Mouse (Mus musculus) left cerebral cortex, adult 2 months (tissue): ENCODE results near the gene Sccpdh. TPM values are rescaled to one million over a fixed set of nuclear protein-coding genes. Genes with fewer than 3 reads are reported as not detected.

ENCODE experiments used
- DNase-seq, 2 experiments: peaks; one replicate each; pipeline ENCODE4 v3.0.0; 2021 to 2022; ENCODE audit warnings: low spot score in 2 of 2, mixed read lengths in 1 of 2; ENCODE audit errors: extremely low spot score in 1 of 2
- H3K27ac ChIP-seq: fragments of 200-600 bp; 2 replicates; pipeline ENCODE4 v1.8.1; 2022
- H3K4me3 ChIP-seq: fragments of 200-600 bp; 2 replicates; pipeline ENCODE4 v1.8.1; 2022
- CTCF ChIP-seq: fragments of 200-600 bp; IDR thresholded peaks from 2 replicates; pipeline ENCODE4 v1.8.1; 2022; ENCODE audit warnings: antibody characterized with exemption, mild to moderate bottlenecking, moderate library complexity
- intact Hi-C: fragments of 180-260 bp; cut with DNase I; formaldehyde crosslinking; loops from one replicate; pipeline ENCODE4 v1.15.1; 2025
- long read RNA-seq, 2 experiments: library from polyadenylated mRNA; stranded (forward); transcript quantifications; one replicate each; pipeline ENCODE4 v2.0.0; 2021; ENCODE audit warnings: borderline mapping rate in 2 of 2
- total RNA-seq, 2 experiments: library from RNA; stranded (reverse); gene quantifications; 2 replicates each; pipeline ENCODE4 v1.2.3; 2021

The Sccpdh gene
- total RNA-seq: 10 to 100 TPM; 49.8 to 56.5 TPM
- long read RNA-seq, experiment 1, transcript Sccpdh-201 (12 exons, 1,948 nt): major isoform, 73 of 78 reads
- long read RNA-seq, experiment 1, partial matches to known transcripts: 1 of 78 reads
- long read RNA-seq, experiment 1, other reads (novel, unspliced or antisense): 4 of 78 reads
- long read RNA-seq, experiment 2, transcript Sccpdh-201 (12 exons, 1,948 nt): major isoform, 55 of 60 reads
- long read RNA-seq, experiment 2, partial matches to known transcripts: 1 of 60 reads
- long read RNA-seq, experiment 2, other reads (novel, unspliced or antisense): 3 of 60 reads

- peak within 1 kb of the TSS; percentile 88 for H3K4me3 ChIP-seq
- peak; percentile 82 to 85 for DNase-seq
- TF ChIP-seq CTCF: no peak; the same call in 1 of the 2 replicates
- peak within 1 kb of the TSS; percentile 80 for H3K27ac ChIP-seq
- intact Hi-C loops: no loop called here
Measured at GRCm38 (mm10) chr1:179668013-179668805, at the start of gene Sccpdh. Gene Sccpdh (plus strand): TSS chr1:179668210.

- no peak for DNase-seq
- no peak for TF ChIP-seq CTCF
- Histone ChIP-seq H3K4me3 (no peak overlapping the region), H3K27ac (no peak overlapping the region)
- intact Hi-C loops: loop anchor here (5.0 kb wide), 1 partner anchor 75 kb away; the partner anchor contains the start of genes Cnst and Tfb2m
Measured at GRCm38 (mm10) chr1:179622665-179623064, 45.3 kb upstream of the Sccpdh start.

GRCm38 (mm10) chr1:179623657-179624056 lies 44.4 kb upstream of the Sccpdh start:
- H3K4me3 ChIP-seq: no peak overlapping the region
- H3K27ac ChIP-seq: no peak overlapping the region
- peak; percentile 69 for TF ChIP-seq CTCF
- intact Hi-C loops: loop anchor here (1.0 to 5.0 kb wide), 2 partner anchors 76 to 121 kb away; partner anchors contain the start of genes Cnst and Tfb2m
- peak in 1 of 2 experiments; percentile 30 for DNase-seq

GRCm38 (mm10) chr1:179624354-179624753 lies 43.7 kb upstream of the Sccpdh start:
- intact Hi-C loops: loop anchor here (1.0 to 5.0 kb wide), 2 partner anchors 77 to 122 kb away; partner anchors contain the start of genes Cnst and Tfb2m
- Histone ChIP-seq H3K27ac (no peak overlapping the region), H3K4me3 (no peak overlapping the region)
- DNase-seq: peak; percentile 30 to 42
- TF ChIP-seq CTCF: peak; percentile 67

- intact Hi-C loops: no loop called here
- H3K27ac ChIP-seq: no peak overlapping the region
- no peak overlapping the region for H3K4me3 ChIP-seq
- no peak for TF ChIP-seq CTCF
- DNase-seq: no peak
Measured at GRCm38 (mm10) chr1:179627855-179628254, 40.2 kb upstream of the Sccpdh start.

GRCm38 (mm10) chr1:179628438-179629106 lies 39.4 kb upstream of the Sccpdh start:
- no peak for TF ChIP-seq CTCF
- H3K27ac ChIP-seq: no peak overlapping the region
- H3K4me3 ChIP-seq: no peak overlapping the region
- intact Hi-C loops: no loop called here
- peak in 1 of 2 experiments; percentile 6 for DNase-seq

- H3K27ac ChIP-seq: no peak overlapping the region
- intact Hi-C loops: no loop called here
- H3K4me3 ChIP-seq: no peak overlapping the region
- peak in 1 of 2 experiments; percentile 6 for DNase-seq
- no peak for TF ChIP-seq CTCF
Measured at GRCm38 (mm10) chr1:179629276-179629675, 38.7 kb upstream of the Sccpdh start.

- no peak for TF ChIP-seq CTCF
- intact Hi-C loops: no loop called here
- no peak overlapping the region for H3K27ac ChIP-seq
- H3K4me3 ChIP-seq: no peak overlapping the region
- DNase-seq: peak in 1 of 2 experiments; percentile 6
Measured at GRCm38 (mm10) chr1:179632746-179633413, 35.1 kb upstream of the Sccpdh start.

- TF ChIP-seq CTCF: peak; percentile 53
- Histone ChIP-seq H3K27ac (no peak overlapping the region), H3K4me3 (no peak overlapping the region)
- peak in 1 of 2 experiments; percentile 9 for DNase-seq
- intact Hi-C loops: no loop called here
Measured at GRCm38 (mm10) chr1:179633414-179633752, 34.6 kb upstream of the Sccpdh start.

- Histone ChIP-seq H3K27ac (no peak overlapping the region), H3K4me3 (no peak overlapping the region)
- intact Hi-C loops: no loop called here
- TF ChIP-seq CTCF: peak; percentile 21; the same call in 1 of the 2 replicates
- peak in 1 of 2 experiments; percentile 7 for DNase-seq
Measured at GRCm38 (mm10) chr1:179634159-179634558, 33.9 kb upstream of the Sccpdh start.

GRCm38 (mm10) chr1:179642726-179643125 lies 25.3 kb upstream of the Sccpdh start:
- Histone ChIP-seq H3K4me3 (no peak overlapping the region), H3K27ac (no peak overlapping the region)
- no peak for TF ChIP-seq CTCF
- intact Hi-C loops: loop anchor here (10.0 kb wide), 2 partner anchors 92 to 202 kb away; no protein-coding TSS in a partner anchor
- DNase-seq: peak in 1 of 2 experiments; percentile 4
